Mouse (Mus musculus) neural tube, embryonic 14.5 days (tissue): ENCODE measurements around the gene Ano6. TPM values are rescaled to one million over a fixed set of nuclear protein-coding genes. Genes with fewer than 3 reads are reported as not detected.

Source experiments
- ATAC-seq: fragments of 200-750 bp; cut with Nextera tagmentation; 2 replicates; pipeline ENCODE4 v1.8.0; 2017; ENCODE audit warnings: low read depth, mild to moderate bottlenecking, moderate TSS enrichment, moderate library complexity
- H3K27ac ChIP-seq: fragments of 300-500 bp; sonication (generic); 2 replicates; pipeline ENCODE4 v1.5.1; 2014; ENCODE audit warnings: low read depth, mild to moderate bottlenecking, control low read depth, low read length, moderate library complexity, mixed read lengths
- H3K27me3 ChIP-seq: fragments of 300-500 bp; sonication (generic); 2 replicates; pipeline ENCODE4 v1.6.1; 2014; ENCODE audit warnings: low read length; ENCODE audit not compliant: control insufficient read depth, insufficient read depth
- H3K36me3 ChIP-seq: fragments of 300-500 bp; sonication (generic); 2 replicates; pipeline ENCODE4 v1.6.1; 2014; ENCODE audit warnings: low read length, mixed read lengths; ENCODE audit not compliant: control insufficient read depth, insufficient read depth
- H3K4me1 ChIP-seq: fragments of 300-500 bp; sonication (generic); 2 replicates; pipeline ENCODE4 v1.6.1; 2014; ENCODE audit warnings: low read length; ENCODE audit not compliant: control insufficient read depth, insufficient read depth
- H3K4me2 ChIP-seq: fragments of 300-500 bp; sonication (generic); 2 replicates; pipeline ENCODE4 v1.6.1; 2014; ENCODE audit warnings: mild to moderate bottlenecking, low read depth, low read length, control low read depth
- H3K4me3 ChIP-seq: fragments of 300-500 bp; sonication (generic); 2 replicates; pipeline ENCODE4 v1.5.1; 2014; ENCODE audit warnings: low read depth, low read length, control low read depth, mixed read lengths
- H3K9ac ChIP-seq: fragments of 300-500 bp; sonication (generic); replicated peaks from 2 replicates; pipeline ENCODE4 v1.6.1; 2014; ENCODE audit warnings: low read depth, mild to moderate bottlenecking, control low read depth, low read length, mixed read lengths
- H3K9me3 ChIP-seq: fragments of 300-500 bp; sonication (generic); 2 replicates; pipeline ENCODE4 v1.6.1; 2016; ENCODE audit warnings: low read length; ENCODE audit not compliant: control insufficient read depth
- WGBS: fragments of 180-500 bp; shearing (Covaris S2); extraction: QIAGEN DNeasy Blood & Tissue Kit; methylation state at CpG from one replicate; pipeline ENCODE4 v1.1.7; 2014; 5-methylcytosine and 5-hydroxymethylcytosine counted together
- polyA plus RNA-seq: library from polyadenylated mRNA; unstranded; fragments of >200 nt; fragmentation: Nextera tagmentation; extraction: Ambion mirVana; gene quantifications from 2 replicates; pipeline ENCODE4 v1.2.1, GENCODE M21; 2014

The Ano6 gene
- polyA plus RNA-seq, 1 experiment from 2014 or later, result 32.3 TPM

DNA sequence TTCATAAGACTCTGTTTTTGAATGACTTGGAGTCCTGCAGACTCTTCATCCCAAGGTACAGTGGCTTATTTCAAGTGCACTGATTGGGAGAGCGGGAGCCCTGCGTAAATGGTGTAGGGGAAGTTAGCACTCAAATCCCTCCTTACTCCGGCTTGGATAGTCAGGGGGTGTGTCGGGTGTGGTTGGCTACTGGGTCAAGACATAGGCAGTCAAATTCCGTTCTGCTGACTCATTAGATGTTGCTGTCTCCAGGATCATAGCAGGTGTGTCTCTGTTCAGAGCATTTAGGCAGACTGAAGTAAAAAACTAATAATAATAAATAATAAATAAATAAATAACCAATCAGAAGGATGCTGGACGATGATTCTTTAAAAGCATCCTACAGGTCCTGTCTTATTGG, 27.2 kb upstream of the Ano6 start:
- WGBS, result 49% methylated on average over 6 of the region's 6 CpGs
- Histone ChIP-seq H3K27ac (no peak overlapping the region), H3K9me3 (no peaks in the 10 kb centered on the region), H3K4me3 (no peak overlapping the region), H3K4me1 (no peaks in the 10 kb centered on the region), H3K9ac (no peak overlapping the region), H3K36me3 (no peaks in the 10 kb centered on the region), H3K27me3 (no peaks in the 10 kb centered on the region), H3K4me2 (no peak overlapping the region)
- ATAC-seq, result no peak

DNA sequence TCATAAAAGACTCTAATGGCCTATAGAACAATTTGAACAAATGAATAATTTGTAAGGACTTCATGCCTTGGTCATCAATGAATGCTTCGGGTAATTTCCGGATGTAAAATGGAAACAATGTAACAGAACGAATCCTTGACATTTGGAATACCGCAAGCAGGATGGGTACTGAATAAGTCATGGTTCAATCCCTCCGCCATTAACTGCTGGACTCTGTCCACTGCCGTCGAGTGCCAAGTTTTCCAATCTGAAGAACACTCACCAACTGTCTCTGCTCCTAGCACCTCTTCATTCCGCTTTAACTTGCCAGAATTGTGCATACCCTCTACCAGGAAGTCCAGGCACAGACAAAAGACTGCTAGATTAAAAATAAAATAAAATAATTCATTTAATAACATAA, 25.4 kb upstream of the Ano6 start:
- no peak for ATAC-seq
- Histone ChIP-seq H3K36me3 (no peaks in the 10 kb centered on the region), H3K27me3 (no peaks in the 10 kb centered on the region), H3K9me3 (no peaks in the 10 kb centered on the region), H3K4me3 (no peak overlapping the region), H3K27ac (no peak overlapping the region), H3K4me2 (no peak overlapping the region), H3K9ac (no peak overlapping the region), H3K4me1 (no peaks in the 10 kb centered on the region)
- WGBS, result 76% methylated on average over 8 of the region's 8 CpGs

DNA sequence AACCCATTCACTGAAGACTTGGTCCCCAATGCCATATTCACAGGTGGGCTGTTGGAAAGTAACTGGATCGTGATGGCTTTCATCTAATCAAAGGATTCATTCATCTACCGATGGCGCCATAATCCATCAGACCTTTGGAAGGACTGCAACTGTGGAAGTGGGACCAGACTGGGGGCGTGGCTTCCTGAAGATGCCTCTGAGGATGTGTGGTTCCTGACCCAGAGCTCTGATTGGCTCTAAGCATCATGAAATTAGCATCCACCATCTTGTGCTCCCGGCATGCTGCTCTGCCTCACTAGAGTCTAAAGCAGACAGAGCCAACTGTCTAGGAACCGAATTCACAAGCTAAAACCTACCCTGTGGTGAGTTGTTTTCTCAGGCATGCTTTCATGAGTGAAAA, 24.7 kb upstream of the Ano6 start:
- Histone ChIP-seq H3K4me2 (no peak overlapping the region), H3K4me3 (no peak overlapping the region), H3K27ac (no peak overlapping the region), H3K9me3 (no peaks in the 10 kb centered on the region), H3K36me3 (no peaks in the 10 kb centered on the region), H3K27me3 (no peaks in the 10 kb centered on the region), H3K4me1 (no peaks in the 10 kb centered on the region), H3K9ac (no peak overlapping the region)
- 90% methylated on average over 6 of the region's 6 CpGs for WGBS
- ATAC-seq, result no peak

DNA sequence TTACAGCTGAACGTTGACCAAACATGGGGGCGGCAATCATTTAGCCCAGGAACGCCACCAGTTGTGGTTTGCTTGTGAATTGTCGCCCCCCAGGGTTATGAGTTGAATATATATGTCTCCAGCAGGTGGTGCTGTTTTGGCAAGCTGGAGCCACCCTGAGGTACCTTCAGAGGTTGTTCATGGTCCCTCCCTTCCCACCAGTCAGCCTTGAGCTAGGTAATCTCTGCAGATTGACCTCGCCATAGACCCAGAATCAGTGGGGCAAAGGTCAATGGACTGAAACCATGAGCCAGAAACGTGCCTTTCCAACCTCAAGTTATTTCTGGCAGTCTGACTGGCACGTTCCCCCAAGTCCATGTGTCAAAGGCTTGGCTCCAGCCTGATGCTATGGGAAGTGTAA, 22.8 kb upstream of the Ano6 start:
- Histone ChIP-seq H3K4me1 (no peaks in the 10 kb centered on the region), H3K4me3 (no peak overlapping the region), H3K36me3 (no peaks in the 10 kb centered on the region), H3K4me2 (no peak overlapping the region), H3K9ac (no peak overlapping the region), H3K9me3 (no peaks in the 10 kb centered on the region), H3K27me3 (no peaks in the 10 kb centered on the region), H3K27ac (no peak overlapping the region)
- WGBS, result 74% methylated on average over 7 of the region's 7 CpGs
- no peak for ATAC-seq

DNA sequence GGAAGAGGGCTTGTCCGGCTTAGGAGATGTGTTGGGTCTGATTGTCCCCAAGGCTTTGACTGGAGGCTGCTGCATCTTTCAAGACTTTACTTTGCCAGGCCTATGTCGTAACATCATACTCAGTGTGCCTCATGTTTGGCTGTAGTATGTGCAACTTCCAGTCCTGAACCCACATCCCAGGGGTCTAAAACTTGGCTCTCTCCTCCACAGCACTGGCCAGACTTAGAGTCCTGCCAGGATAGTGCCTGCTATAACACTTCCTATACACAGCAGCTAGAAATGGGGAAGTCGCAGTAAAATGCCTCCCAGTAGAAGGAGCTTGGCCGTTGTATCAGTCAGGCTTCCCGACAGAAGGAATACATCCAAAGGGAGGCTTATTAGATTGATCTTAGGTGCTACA, 21.9 kb upstream of the Ano6 start:
- Histone ChIP-seq H3K4me3 (no peak overlapping the region), H3K27ac (no peak overlapping the region), H3K27me3 (no peaks in the 10 kb centered on the region), H3K9ac (no peak overlapping the region), H3K4me2 (no peak overlapping the region), H3K9me3 (no peaks in the 10 kb centered on the region), H3K36me3 (no peaks in the 10 kb centered on the region), H3K4me1 (no peaks in the 10 kb centered on the region)
- no peak for ATAC-seq
- 91% methylated on average over 5 of the region's 5 CpGs for WGBS

DNA sequence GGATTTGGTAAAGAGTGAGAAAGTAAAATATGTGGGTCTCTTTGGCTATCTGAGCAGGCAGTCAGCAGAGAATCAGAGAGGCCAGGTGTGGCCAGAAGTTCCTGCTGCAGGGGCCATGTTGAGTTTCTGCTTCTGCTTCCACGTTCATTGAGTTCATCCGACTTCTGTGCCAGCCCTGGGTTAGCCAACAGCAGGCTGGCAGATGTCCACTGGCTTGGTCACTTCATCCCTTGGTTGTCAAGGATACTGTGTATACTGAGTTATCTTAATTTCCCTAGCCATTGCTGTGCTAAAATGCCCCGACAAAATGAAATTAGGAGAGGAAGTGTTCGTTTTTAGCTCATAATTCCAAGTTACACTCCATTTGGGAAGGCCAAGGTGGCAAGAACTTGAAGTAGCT, 21.1 kb upstream of the Ano6 start:
- Histone ChIP-seq H3K4me3 (no peak overlapping the region), H3K9ac (no peak overlapping the region), H3K4me1 (no peaks in the 10 kb centered on the region), H3K27me3 (no peaks in the 10 kb centered on the region), H3K27ac (no peak overlapping the region), H3K36me3 (no peaks in the 10 kb centered on the region), H3K9me3 (no peaks in the 10 kb centered on the region), H3K4me2 (no peak overlapping the region)
- WGBS, result 80% methylated on average over 4 of the region's 4 CpGs
- ATAC-seq, result no peak

DNA sequence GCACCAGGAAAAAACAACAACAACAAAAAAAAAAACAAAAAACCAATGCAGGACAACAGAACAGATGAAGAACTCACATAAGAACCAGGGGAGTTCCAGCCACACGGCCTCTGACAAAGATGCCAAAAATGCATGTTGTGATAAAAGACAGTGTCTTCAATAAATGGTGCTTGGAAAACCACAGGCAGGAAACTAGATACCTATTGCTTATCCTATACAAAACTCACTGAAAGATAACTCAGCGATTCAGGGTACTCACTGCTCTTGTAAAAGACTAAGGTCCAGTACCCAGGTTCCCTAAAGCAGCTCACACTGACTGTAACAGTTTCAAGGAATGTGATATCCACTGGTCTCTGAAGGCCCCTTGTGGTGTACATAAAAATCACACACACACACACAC, 20.3 kb upstream of the Ano6 start:
- no peak for ATAC-seq
- H3K9ac ChIP-seq, result no peak overlapping the region
- no peaks in the 10 kb centered on the region for H3K36me3 ChIP-seq
- 95% methylated on average over 2 of the region's 2 CpGs for WGBS
- no peak overlapping the region for H3K4me2 ChIP-seq
- no peak overlapping the region for H3K4me3 ChIP-seq
- H3K4me1 ChIP-seq, result no peaks in the 10 kb centered on the region
- no peaks in the 10 kb centered on the region for H3K9me3 ChIP-seq
- no peaks in the 10 kb centered on the region for H3K27me3 ChIP-seq
- H3K27ac ChIP-seq, result no peak overlapping the region

DNA sequence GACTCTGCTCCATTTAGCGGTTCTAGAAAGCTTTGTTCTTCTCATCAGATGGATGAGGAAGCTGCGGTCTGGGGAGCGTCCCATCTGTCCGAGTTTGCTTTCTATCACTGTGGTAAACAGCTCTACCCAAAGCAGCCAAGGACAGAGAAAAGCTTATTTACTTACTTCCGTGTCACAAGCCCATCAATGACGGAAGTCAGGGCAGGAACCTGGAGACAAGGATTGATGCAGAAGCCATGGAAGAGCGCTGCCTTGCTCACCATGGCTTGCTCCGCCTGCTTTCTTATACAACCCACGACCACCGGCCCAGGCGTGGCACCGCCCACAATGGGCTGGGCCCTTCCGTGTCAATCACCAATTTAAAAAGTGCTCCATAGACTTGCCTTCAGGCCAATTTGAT, 18.3 kb upstream of the Ano6 start:
- H3K4me1 ChIP-seq, result no peaks in the 10 kb centered on the region
- no peaks in the 10 kb centered on the region for H3K27me3 ChIP-seq
- no peak overlapping the region for H3K4me2 ChIP-seq
- H3K9ac ChIP-seq, result no peak overlapping the region
- WGBS, result 66% methylated on average over 13 of the region's 13 CpGs
- no peaks in the 10 kb centered on the region for H3K9me3 ChIP-seq
- H3K36me3 ChIP-seq, result no peaks in the 10 kb centered on the region
- H3K4me3 ChIP-seq, result no peak overlapping the region
- no peak overlapping the region for H3K27ac ChIP-seq
- no peak for ATAC-seq

DNA sequence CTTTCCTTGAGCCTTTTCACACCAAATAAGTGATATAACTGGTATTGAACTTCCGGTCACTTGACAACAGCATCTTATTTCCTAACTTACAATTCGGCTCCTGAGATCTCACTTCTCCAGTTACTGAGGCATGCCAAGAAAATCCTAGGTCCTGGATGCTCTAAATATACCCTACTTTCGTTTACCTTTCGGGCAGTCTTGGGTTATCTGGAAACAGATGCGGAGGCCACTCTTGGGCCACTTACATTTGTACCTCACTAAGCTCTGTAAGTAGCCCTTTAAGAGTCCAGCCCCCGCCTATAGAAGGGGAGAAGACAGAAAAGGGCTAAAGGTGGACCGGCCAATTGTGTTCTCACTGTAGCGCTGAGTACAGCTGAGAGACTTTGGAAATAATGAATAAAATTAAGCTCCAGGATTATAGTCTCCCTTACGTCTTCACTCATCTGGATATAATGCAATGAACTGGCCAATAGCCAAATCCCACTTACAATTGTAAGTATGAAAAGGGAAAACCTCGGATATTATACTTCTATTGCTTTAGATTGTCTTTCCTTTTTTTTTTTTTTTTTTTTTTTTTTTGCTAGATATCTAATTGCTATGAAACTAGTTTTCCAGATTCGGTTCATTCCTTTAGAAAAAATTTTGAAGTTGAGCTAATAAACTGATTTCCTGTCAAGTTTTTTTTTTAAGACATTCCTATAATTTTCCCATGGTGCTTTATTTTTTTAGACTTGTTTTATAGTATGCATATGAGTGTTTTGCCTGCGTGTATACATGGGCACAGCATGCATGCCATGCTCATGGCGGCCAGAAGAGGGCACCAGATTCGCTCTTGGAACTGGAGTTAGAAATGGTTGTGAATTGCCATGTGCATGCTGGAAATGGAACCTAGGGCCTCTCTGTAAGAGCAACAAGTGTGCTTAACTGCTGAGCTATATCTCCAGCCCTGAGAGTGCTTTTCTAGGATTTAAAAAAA, 17.5 kb upstream of the Ano6 start:
- Histone ChIP-seq H3K27ac (no peak overlapping the region), H3K9me3 (no peaks in the 10 kb centered on the region), H3K4me2 (no peak overlapping the region), H3K9ac (no peak overlapping the region), H3K4me1 (no peaks in the 10 kb centered on the region), H3K27me3 (no peaks in the 10 kb centered on the region), H3K36me3 (no peaks in the 10 kb centered on the region), H3K4me3 (no peak overlapping the region)
- no peak for ATAC-seq
- WGBS, result 61% methylated on average over 14 of the region's 14 CpGs
